Mouse (Mus musculus) lung, postnatal 10 days (tissue): Measurements from ENCODE around the gene Zmpste24.
"Not testable (repeated sequence)": the region's sequence is repeated elsewhere in the genome, so short reads cannot be mapped to it uniquely, and the experiment has no call there.

Source experiments
- DNase-seq: peaks from one replicate; pipeline ENCODE4 v3.0.0; 2021

Zmpste24 gene

GRCm38 (mm10) chr4:121097650-121098378, at the start of gene Zmpste24:
Zmpste24 (minus strand) TSS chr4:121098241.
- DNase-seq = peak; percentile 92

DNA sequence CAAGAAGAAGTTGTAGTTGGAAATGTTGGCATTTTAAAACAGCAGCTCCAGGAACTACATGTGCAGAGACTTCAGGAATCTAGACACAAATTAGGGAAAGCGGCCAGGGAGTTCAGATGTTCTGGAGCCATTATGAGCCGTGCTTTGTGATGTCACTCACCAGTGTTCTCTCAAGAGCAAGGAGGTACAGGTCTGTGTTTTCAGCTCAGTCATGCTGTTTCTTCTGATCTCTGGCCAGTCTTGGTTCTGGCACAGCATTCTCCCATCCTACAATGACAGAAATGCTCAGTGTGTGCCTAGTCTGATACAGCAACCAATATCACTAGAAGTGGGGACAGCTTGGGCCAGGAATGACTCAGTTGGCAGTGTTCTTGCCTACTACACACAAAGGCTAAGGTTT, 11.1 kb upstream of the Zmpste24 start, which contains the start of gene Tmco2:
Tmco2 (minus strand) TSS at position 101 of the 400 bp plus-strand sequence.
- DNase-seq = no peak

GRCm38 (mm10) chr4:121103304-121103703, 5.3 kb upstream of the Zmpste24 start:
- DNase-seq = no peak

DNA sequence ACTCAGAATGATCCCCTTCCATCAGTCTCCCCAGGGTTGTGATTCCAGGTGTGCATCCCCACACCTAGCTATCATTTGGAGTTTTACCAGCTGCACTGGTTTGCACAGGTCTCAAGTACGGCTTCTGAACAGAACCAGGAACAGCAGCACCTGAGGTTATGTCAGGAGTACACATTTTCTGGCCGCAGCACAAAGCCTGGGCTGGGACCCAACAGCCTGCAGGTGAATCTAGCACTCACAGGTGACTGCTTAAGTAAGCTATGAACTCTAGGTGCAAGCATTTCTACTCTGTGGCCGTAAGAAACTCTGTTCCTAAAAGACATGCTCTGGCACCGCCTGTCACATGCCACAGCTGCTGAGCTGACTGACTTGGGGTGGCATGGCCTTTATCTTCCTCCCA, 7.8 kb downstream of the Zmpste24 start:
- DNase-seq = no peak

GRCm38 (mm10) chr4:121088696-121089095, 9.3 kb downstream of the Zmpste24 start:
- no peak for DNase-seq

- DNase-seq = no peak
These were observed 13.5 kb downstream of the Zmpste24 start for GRCm38 (mm10) chr4:121084506-121084905.

- DNase-seq = no peak
These were observed 17.6 kb downstream of the Zmpste24 start for GRCm38 (mm10) chr4:121080395-121080794.

DNA sequence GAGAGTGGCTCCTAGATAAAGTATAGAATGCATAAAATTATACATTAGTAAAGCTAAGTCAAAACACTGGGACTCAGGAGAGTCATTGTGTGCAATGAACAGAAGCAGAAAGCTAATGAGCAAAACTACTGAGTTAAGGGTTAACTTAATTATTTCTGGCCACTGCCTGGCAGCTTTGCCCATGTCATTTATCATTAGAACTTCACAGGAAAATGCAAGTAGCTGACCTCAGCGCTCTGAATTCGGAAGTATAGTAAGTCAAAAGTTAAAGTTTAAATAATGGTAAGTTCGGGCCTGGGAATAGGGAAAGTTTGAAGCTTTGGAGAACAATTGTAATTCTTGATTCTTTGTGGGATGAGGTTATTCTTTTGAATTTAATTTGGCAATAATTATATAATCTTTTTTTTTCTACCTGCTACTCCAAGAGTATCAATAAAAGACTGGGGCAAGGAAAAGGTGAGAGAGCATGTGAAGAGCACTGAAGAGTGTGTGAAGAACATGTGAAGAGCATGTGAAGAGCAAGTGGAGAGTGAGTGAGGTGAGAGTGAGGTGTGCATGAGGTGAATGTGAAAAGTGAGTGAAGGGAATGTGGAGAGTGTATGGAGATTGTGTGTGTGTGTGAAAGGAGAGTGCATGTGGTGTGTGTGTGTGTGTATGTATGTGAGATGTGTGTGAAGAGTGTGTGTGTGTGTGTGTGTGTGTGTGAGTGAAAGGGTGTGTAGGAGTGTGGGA, 20.0 kb downstream of the Zmpste24 start:
- DNase-seq = no peak

GRCm38 (mm10) chr4:121074250-121074649, 23.8 kb downstream of the Zmpste24 start:
- DNase-seq = no peak

DNA sequence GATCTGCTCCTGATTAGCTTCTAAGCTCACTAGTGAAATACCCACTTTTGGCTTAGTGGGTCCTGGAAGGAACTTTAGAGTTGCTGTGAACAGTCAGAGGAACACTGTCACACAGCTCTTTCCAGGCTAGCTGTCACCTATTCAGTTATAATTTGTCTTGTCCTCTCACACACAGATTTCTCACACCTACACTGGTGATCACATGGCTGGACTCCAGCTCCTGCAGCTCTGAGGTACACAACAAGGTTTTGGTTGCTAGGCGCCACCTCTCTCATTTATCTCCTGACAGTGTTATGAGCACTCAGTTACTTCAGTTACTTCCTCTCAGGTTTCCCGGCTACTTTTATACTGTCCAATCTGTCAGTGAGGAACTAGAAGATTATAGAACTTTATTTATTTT, 32.7 kb downstream of the Zmpste24 start:
- no peak for DNase-seq

DNA sequence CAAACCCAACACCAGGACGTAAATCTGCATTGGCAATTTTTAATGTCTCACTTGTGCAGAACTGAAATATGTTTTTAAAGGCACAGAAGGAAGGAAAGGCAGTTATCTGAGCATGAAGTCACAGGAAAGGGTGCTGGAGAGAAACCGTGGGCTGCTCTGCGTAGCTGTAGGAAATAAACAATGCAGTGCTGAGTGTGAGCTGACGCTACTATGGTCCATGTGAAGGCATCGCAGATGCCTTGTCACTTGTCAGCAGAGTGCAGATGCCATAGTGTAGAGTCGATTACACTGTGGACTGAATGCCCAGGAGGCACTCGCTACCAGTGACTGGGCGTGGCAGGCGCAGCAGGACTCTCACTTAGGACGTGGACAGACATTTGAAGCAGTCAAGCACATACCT, 38.8 kb downstream of the Zmpste24 start:
- not testable (repeated sequence) for DNase-seq

DNA sequence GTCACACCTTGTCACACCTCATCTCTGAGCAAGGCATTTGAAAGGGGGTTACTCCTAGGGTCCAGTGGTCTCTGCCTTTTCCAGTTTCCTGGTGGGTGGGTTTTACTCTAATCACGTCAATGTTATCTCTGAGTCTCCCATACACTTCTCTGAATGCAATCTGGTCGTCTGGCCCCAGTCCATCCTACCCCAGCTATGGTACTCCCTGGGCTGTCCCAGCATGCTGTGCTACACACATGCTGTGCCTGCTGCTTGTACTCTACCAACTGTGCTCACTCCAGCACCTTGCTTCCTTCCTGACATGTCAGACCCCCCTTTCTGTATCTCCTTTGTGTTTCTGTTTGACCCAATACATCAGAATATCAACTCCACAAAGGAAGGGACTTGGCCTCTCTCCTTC, 41.0 kb downstream of the Zmpste24 start:
- no peak for DNase-seq

GRCm38 (mm10) chr4:121056342-121056741, 41.7 kb downstream of the Zmpste24 start:
- DNase-seq = peak; percentile 18

DNA sequence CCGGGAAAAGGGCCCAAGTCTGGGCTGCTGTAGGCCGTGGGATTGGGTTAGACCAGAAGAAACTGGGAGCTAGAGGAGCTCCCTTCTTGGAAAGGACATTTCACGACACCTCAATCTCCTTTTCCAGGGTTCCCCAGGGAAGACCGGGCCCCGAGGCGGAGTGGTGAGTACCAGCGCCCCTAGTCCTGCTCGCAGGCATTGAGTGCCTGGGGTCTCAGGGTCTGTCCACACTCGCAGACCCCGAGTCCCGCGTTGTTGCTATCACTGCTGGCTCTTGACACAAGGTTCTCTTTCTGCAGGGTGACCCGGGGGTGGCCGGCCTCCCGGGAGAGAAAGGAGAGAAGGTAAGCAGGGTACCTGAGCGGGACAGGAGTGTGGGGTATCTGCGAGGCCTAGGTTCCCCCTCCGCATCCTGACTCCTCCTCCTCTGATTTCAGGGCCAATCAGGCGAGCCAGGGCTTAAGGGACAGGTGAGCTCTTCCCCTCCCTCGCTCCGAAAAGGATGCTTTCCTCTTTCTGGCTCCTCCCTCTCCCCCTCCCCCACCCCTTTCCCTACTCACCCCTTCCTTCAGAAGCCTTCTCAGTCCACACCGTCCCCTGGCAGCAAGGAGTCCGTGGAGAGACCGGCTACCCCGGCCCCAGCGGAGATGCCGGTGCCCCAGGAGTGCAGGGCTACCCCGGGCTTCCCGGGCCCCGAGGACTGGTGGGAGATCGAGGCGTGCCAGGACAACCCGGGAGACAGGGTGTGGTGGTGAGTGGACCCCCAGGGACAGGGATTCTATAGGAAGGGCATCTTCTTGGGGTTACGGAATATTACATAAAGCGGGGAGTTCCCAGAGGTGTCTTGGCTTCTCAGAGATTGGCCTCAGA, 45.4 kb downstream of the Zmpste24 start:
- DNase-seq = no peak

GRCm38 (mm10) chr4:121051863-121052262, 46.2 kb downstream of the Zmpste24 start:
- DNase-seq = no peak

DNA sequence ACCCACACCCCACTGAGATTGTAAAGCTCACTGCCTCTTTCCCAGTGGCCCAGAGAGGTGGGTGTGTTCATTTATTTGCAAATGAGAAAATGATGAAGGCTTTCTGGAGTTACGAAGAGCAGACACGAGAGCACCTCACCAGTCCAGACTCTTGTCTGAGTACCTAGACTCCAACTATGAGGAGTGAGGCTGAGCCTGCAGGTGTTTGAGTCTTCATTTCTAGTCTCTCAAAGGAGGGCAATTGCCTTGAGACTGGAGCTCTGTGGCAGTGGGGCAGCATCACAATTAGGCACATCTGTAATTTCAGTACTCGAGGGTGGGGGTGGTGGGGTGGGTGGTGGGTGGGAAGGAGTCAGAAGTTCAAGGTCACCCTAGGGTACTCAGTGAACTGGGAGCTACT, 55.1 kb downstream of the Zmpste24 start:
- DNase-seq = no peak

DNA sequence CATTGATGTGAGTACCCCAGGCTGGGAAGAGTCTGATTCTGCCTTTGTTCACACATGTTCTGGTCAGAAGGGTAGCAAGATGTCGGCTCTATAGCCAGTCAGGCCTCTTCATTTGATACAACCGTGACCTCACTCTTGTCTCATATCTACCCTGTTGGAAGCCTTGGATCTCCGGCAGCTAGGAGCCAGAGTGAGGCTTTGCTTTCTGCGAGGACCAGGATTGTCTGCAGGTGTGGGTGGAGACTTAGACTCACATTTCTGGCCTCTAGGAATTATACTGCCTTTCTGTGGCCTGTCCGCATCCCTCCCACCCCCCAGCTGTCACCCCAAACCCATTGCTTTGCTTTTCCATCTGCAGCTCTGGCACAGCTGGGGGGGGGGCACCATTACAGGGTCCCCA, 55.6 kb downstream of the Zmpste24 start:
- no peak for DNase-seq

- DNase-seq = peak; percentile 82
These were observed 57.0 kb downstream of the Zmpste24 start for GRCm38 (mm10) chr4:121040897-121041671.

DNA sequence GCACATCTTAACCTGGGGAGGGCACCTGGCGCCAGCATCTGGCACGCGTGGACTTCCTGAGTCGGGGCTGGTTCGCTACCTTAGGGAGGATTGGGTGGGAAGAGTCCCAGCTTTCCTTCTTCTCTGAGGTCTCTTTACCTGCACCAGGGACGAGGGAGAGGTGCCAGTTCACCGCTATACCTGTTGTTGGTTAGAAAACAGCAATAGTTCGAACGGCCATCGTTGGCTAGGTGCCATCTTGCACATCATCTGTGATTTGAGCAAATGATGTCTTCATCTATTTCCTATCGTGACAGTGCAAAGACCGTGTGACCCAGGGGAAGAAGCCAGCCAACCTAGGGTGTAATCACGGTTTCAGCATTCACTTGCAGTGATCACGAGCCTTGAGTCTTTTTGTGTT, 57.7 kb downstream of the Zmpste24 start:
- no peak for DNase-seq

GRCm38 (mm10) chr4:121039331-121040115, 58.5 kb downstream of the Zmpste24 start, which contains the start of gene Col9a2:
Col9a2 (plus strand) TSS chr4:121039385.
- DNase-seq = peak; percentile 12

DNA sequence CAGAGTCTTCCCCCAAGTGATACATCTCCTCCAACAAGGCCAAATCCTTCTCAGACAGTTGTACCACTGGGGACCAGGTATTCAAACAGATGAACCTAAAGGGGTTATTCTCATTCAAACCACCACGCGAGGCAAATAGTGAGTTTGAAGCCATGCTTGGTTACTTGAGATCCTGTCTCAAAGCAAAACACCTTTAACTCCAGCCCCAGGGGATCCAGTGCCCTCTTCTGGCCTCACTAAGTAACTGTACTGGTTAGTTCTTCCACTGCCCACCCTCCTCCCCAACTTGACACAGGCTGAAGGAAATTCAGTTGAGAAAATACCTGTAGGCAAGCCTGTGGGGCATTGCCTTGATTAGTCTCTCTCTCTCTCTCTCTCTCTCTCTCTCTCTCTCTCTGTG, 65.0 kb downstream of the Zmpste24 start:
- DNase-seq = no peak

GRCm38 (mm10) chr4:121031440-121031839, 66.6 kb downstream of the Zmpste24 start:
- DNase-seq = no peak
